Mouse (Mus musculus) small intestine, adult 2 months (tissue): Measurements from ENCODE around the gene Bcl2l11.

Experiments used
- CTCF ChIP-seq: fragments of 200-500 bp; IDR thresholded peaks from 2 replicates; pipeline ENCODE4 v1.5.1; 2012; ENCODE audit warnings: low read depth, mild to moderate bottlenecking, control low read depth, inconsistent platforms, low read length, moderate library complexity, mixed read lengths; ENCODE audit not compliant: insufficient replicate concordance, insufficient read length; ENCODE audit errors: extremely low read depth
- POLR2A ChIP-seq: fragments of 200-500 bp; IDR thresholded peaks from 2 replicates; pipeline ENCODE4 v1.6.1; 2012; ENCODE audit warnings: low read depth, mild to moderate bottlenecking, control low read depth, inconsistent platforms, low read length, moderate library complexity

GRCm38 (mm10) chr2:128111537-128111936 lies 14.3 kb upstream of the Bcl2l11 start:
- TF ChIP-seq CTCF (no peak), POLR2A (no peak)
